Mouse (Mus musculus) hindbrain, embryonic 10.5 days (tissue): Measurements from ENCODE around the gene Eif4g2. TPM values are rescaled to one million over a fixed set of nuclear protein-coding genes. Genes with fewer than 3 reads are reported as not detected.
A peak's percentile ranks its signal among the peaks of the same experiment; 100 is the strongest.

Source experiments
- DNase-seq: peaks from one replicate; pipeline ENCODE4 v3.0.0-alpha.2; 2017; ENCODE audit warnings: low spot score
- H3K27ac ChIP-seq: fragments of 300-500 bp; sonication (generic); 2 replicates; pipeline ENCODE4 v1.5.1; 2016; ENCODE audit warnings: mild to moderate bottlenecking, moderate library complexity
- H3K27me3 ChIP-seq: fragments of 300-500 bp; sonication (generic); 2 replicates; pipeline ENCODE4 v1.6.1; 2016; ENCODE audit warnings: mild to moderate bottlenecking; ENCODE audit not compliant: poor library complexity, insufficient read depth, severe bottlenecking
- H3K36me3 ChIP-seq: fragments of 300-500 bp; sonication (generic); 2 replicates; pipeline ENCODE4 v1.6.1; 2016; ENCODE audit warnings: mild to moderate bottlenecking, moderate library complexity
- H3K4me1 ChIP-seq: fragments of 300-500 bp; sonication (generic); replicated peaks from 2 replicates; pipeline ENCODE4 v1.6.1; 2016; ENCODE audit warnings: mild to moderate bottlenecking
- H3K4me3 ChIP-seq: fragments of 300-500 bp; sonication (generic); 2 replicates; pipeline ENCODE4 v1.5.1; 2016; ENCODE audit warnings: mild to moderate bottlenecking, moderate library complexity
- H3K9me3 ChIP-seq: fragments of 300-500 bp; sonication (generic); 2 replicates; pipeline ENCODE4 v1.6.1; 2016; ENCODE audit warnings: mild to moderate bottlenecking, moderate library complexity
- WGBS: fragments of 180-500 bp; shearing (Covaris S2); methylation state at CpG from one replicate; pipeline ENCODE4 v1.1.7; 2016; 5-methylcytosine and 5-hydroxymethylcytosine counted together
- polyA plus RNA-seq: library from polyadenylated mRNA; unstranded; fragments of >200 nt; fragmentation: Nextera tagmentation; extraction: Ambion mirVana; gene quantifications from 2 replicates; pipeline ENCODE4 v1.2.1, GENCODE M21; 2016

Gene Eif4g2
- polyA plus RNA-seq, 1 experiment from 2014 or later, result 1,373 TPM

GRCm38 (mm10) chr7:111084443-111084842, 1.6 kb upstream of the Eif4g2 start:
- Histone ChIP-seq H3K36me3 (peaks cover 23% of the 10 kb centered on the region), H3K9me3 (no peaks in the 10 kb centered on the region), H3K27ac (no peak overlapping the region), H3K4me1 (peaks cover 25% of the 10 kb centered on the region), H3K4me3 (no peak overlapping the region), H3K27me3 (no peaks in the 10 kb centered on the region)
- no peak for DNase-seq
- WGBS, result 93% methylated on average over 2 of the region's 2 CpGs

GRCm38 (mm10) chr7:111083733-111084120, 897 bp upstream of the Eif4g2 start:
- no peak for DNase-seq
- WGBS, result 14% methylated on average over 4 of the region's 4 CpGs

GRCm38 (mm10) chr7:111082043-111082821, 598 bp downstream of the Eif4g2 start:
- peak overlapping the region; percentile 100 for H3K27ac ChIP-seq
- WGBS, result under 1% methylated on average over 83 of the region's 83 CpGs
- no peaks in the 10 kb centered on the region for H3K27me3 ChIP-seq
- H3K36me3 ChIP-seq, result peaks cover 45% of the 10 kb centered on the region
- DNase-seq, result peak; percentile 66
- H3K4me3 ChIP-seq, result peak overlapping the region; percentile 100
- no peaks in the 10 kb centered on the region for H3K9me3 ChIP-seq
- H3K4me1 ChIP-seq, result peaks cover 29% of the 10 kb centered on the region

More at GRCm38 (mm10) chr7:111083733-111084120, 897 bp upstream of the Eif4g2 start:
- Histone ChIP-seq H3K27ac (peak overlapping the region; percentile 100), H3K4me3 (peak overlapping the region; percentile 100), H3K36me3 (peaks cover 30% of the 10 kb centered on the region), H3K9me3 (no peaks in the 10 kb centered on the region), H3K4me1 (peaks cover 29% of the 10 kb centered on the region), H3K27me3 (no peaks in the 10 kb centered on the region)

- Histone ChIP-seq H3K9me3 (no peaks in the 10 kb centered on the region), H3K4me3 (peak overlapping the region; percentile 100), H3K36me3 (peaks cover 59% of the 10 kb centered on the region), H3K27me3 (no peaks in the 10 kb centered on the region), H3K4me1 (peaks cover 29% of the 10 kb centered on the region), H3K27ac (peak overlapping the region; percentile 100)
- no peak for DNase-seq
- 92% methylated on average over 3 of the region's 3 CpGs for WGBS
Measured at GRCm38 (mm10) chr7:111080876-111081275, 2.0 kb downstream of the Eif4g2 start.

GRCm38 (mm10) chr7:111080026-111080425, 2.8 kb downstream of the Eif4g2 start:
- 93% methylated on average over 8 of the region's 8 CpGs for WGBS
- peaks cover 67% of the 10 kb centered on the region for H3K36me3 ChIP-seq
- H3K27ac ChIP-seq, result no peak overlapping the region
- H3K4me1 ChIP-seq, result peaks cover 29% of the 10 kb centered on the region
- H3K4me3 ChIP-seq, result peak overlapping the region; percentile 100
- no peaks in the 10 kb centered on the region for H3K27me3 ChIP-seq
- no peaks in the 10 kb centered on the region for H3K9me3 ChIP-seq
- no peak for DNase-seq

- DNase-seq, result no peak
- Histone ChIP-seq H3K4me3 (no peak overlapping the region), H3K4me1 (peaks cover 23% of the 10 kb centered on the region), H3K9me3 (no peaks in the 10 kb centered on the region), H3K36me3 (peaks cover 85% of the 10 kb centered on the region), H3K27ac (no peak overlapping the region), H3K27me3 (no peaks in the 10 kb centered on the region)
- WGBS, result 96% methylated on average over 4 of the region's 4 CpGs
Measured at GRCm38 (mm10) chr7:111078271-111078670, 4.6 kb downstream of the Eif4g2 start.

GRCm38 (mm10) chr7:111075288-111075687, 7.5 kb downstream of the Eif4g2 start:
- Histone ChIP-seq H3K36me3 (peaks cover 100% of the 10 kb centered on the region), H3K27me3 (no peaks in the 10 kb centered on the region), H3K4me1 (peaks cover 12% of the 10 kb centered on the region), H3K9me3 (no peaks in the 10 kb centered on the region), H3K4me3 (no peak overlapping the region), H3K27ac (no peak overlapping the region)
- DNase-seq, result no peak
- WGBS, result 96% methylated on average over 4 of the region's 4 CpGs

GRCm38 (mm10) chr7:111072410-111072809, 10.4 kb downstream of the Eif4g2 start:
- DNase-seq, result no peak
- Histone ChIP-seq H3K27me3 (no peaks in the 10 kb centered on the region), H3K4me1 (no peaks in the 10 kb centered on the region), H3K27ac (no peak overlapping the region), H3K36me3 (peaks cover 100% of the 10 kb centered on the region), H3K4me3 (no peak overlapping the region), H3K9me3 (peaks cover 16% of the 10 kb centered on the region)
- 94% methylated on average over 4 of the region's 4 CpGs for WGBS

GRCm38 (mm10) chr7:111070167-111070496, 12.7 kb downstream of the Eif4g2 start:
- no peak for DNase-seq
- Histone ChIP-seq H3K9me3 (peaks cover 16% of the 10 kb centered on the region), H3K27ac (no peak overlapping the region), H3K36me3 (peaks cover 78% of the 10 kb centered on the region), H3K27me3 (no peaks in the 10 kb centered on the region), H3K4me3 (no peak overlapping the region), H3K4me1 (no peaks in the 10 kb centered on the region)
- 95% methylated on average over 2 of the region's 2 CpGs for WGBS

- Histone ChIP-seq H3K4me3 (no peak overlapping the region), H3K36me3 (peaks cover 73% of the 10 kb centered on the region), H3K9me3 (peaks cover 16% of the 10 kb centered on the region), H3K4me1 (no peaks in the 10 kb centered on the region), H3K27me3 (no peaks in the 10 kb centered on the region), H3K27ac (no peak overlapping the region)
- 93% methylated on average over 7 of the region's 7 CpGs for WGBS
- DNase-seq, result no peak
Measured at GRCm38 (mm10) chr7:111069439-111070166, 13.2 kb downstream of the Eif4g2 start.

- DNase-seq, result no peak
- Histone ChIP-seq H3K4me1 (no peaks in the 10 kb centered on the region), H3K36me3 (peaks cover 65% of the 10 kb centered on the region), H3K27me3 (no peaks in the 10 kb centered on the region), H3K27ac (no peak overlapping the region), H3K4me3 (no peak overlapping the region), H3K9me3 (peaks cover 18% of the 10 kb centered on the region)
- 96% methylated on average over 3 of the region's 3 CpGs for WGBS
Measured at GRCm38 (mm10) chr7:111068181-111068580, 14.6 kb downstream of the Eif4g2 start.

- no peak for DNase-seq
- 93% methylated on average over 1 of the region's 1 CpGs for WGBS
- H3K27ac ChIP-seq, result no peak overlapping the region
Measured at GRCm38 (mm10) chr7:111062971-111063370, 19.9 kb downstream of the Eif4g2 start.

GRCm38 (mm10) chr7:111059527-111059926, 23.3 kb downstream of the Eif4g2 start:
- Histone ChIP-seq H3K27ac (peak overlapping the region; percentile 73), H3K4me1 (0 out of 2 replicates have a peak, but pooled peaks cover 5% of the 10 kb centered on the region), H3K36me3 (peaks cover 46% of the 10 kb centered on the region), H3K4me3 (no peak overlapping the region), H3K27me3 (no peaks in the 10 kb centered on the region), H3K9me3 (0 out of 2 replicates have a peak, but pooled peaks cover 3% of the 10 kb centered on the region)
- WGBS, result 65% methylated on average over 5 of the region's 5 CpGs
- DNase-seq, result no peak

More at GRCm38 (mm10) chr7:111062971-111063370, 19.9 kb downstream of the Eif4g2 start:
- Histone ChIP-seq H3K9me3 (peaks cover 8% of the 10 kb centered on the region), H3K27me3 (no peaks in the 10 kb centered on the region), H3K4me3 (no peak overlapping the region), H3K36me3 (peaks cover 23% of the 10 kb centered on the region), H3K4me1 (0 out of 2 replicates have a peak, but pooled peaks cover 5% of the 10 kb centered on the region)
